Mouse (Mus musculus) midbrain, embryonic 11.5 days (tissue): ENCODE data around the gene Slc5a3. TPM values are rescaled to one million over a fixed set of nuclear protein-coding genes. Genes with fewer than 3 reads are reported as not detected.
A peak's percentile ranks its signal among the peaks of the same experiment; 100 is the strongest.

Source experiments
- ATAC-seq: fragments of 200-750 bp; cut with Nextera tagmentation; 2 replicates; pipeline ENCODE4 v1.8.0; 2017; ENCODE audit warnings: moderate TSS enrichment, moderate library complexity; ENCODE audit not compliant: low FRiP score
- DNase-seq: peaks from one replicate; pipeline ENCODE4 v3.0.0; 2015; ENCODE audit warnings: low spot score; ENCODE audit errors: missing footprints
- H3K27ac ChIP-seq: fragments of 300-500 bp; sonication (generic); 2 replicates; pipeline ENCODE4 v1.5.1; 2014; ENCODE audit warnings: low read depth, low read length
- H3K27me3 ChIP-seq: fragments of 300-500 bp; sonication (generic); 2 replicates; pipeline ENCODE4 v1.6.1; 2014; ENCODE audit warnings: mild to moderate bottlenecking, low read length, moderate library complexity, mixed read lengths; ENCODE audit not compliant: control insufficient read depth, insufficient read depth
- H3K36me3 ChIP-seq: fragments of 300-500 bp; sonication (generic); 2 replicates; pipeline ENCODE4 v1.6.1; 2014; ENCODE audit warnings: mild to moderate bottlenecking, low read length, moderate library complexity, mixed read lengths; ENCODE audit not compliant: control insufficient read depth, insufficient read depth
- H3K4me1 ChIP-seq: fragments of 300-500 bp; sonication (generic); 2 replicates; pipeline ENCODE4 v1.6.1; 2014; ENCODE audit warnings: low read length; ENCODE audit not compliant: control insufficient read depth, insufficient read depth
- H3K4me2 ChIP-seq: fragments of 300-500 bp; sonication (generic); 2 replicates; pipeline ENCODE4 v1.6.1; 2014; ENCODE audit warnings: mild to moderate bottlenecking, moderate library complexity
- H3K4me3 ChIP-seq: fragments of 300-500 bp; sonication (generic); 2 replicates; pipeline ENCODE4 v1.5.1; 2014; ENCODE audit warnings: low read depth, low read length
- H3K9ac ChIP-seq: fragments of 300-500 bp; sonication (generic); 2 replicates; pipeline ENCODE4 v1.6.1; 2014; ENCODE audit warnings: low read length
- H3K9me3 ChIP-seq: fragments of 300-500 bp; sonication (generic); 2 replicates; pipeline ENCODE4 v1.6.1; 2016; ENCODE audit warnings: low read length; ENCODE audit not compliant: control insufficient read depth
- WGBS: fragments of 180-500 bp; shearing (Covaris S2); extraction: QIAGEN DNeasy Blood & Tissue Kit; methylation state at CpG from one replicate; pipeline ENCODE4 v1.1.7; 2014; 5-methylcytosine and 5-hydroxymethylcytosine counted together
- polyA plus RNA-seq: library from polyadenylated mRNA; unstranded; fragments of >200 nt; fragmentation: Nextera tagmentation; extraction: Ambion mirVana; gene quantifications from 2 replicates; pipeline ENCODE4 v1.2.1, GENCODE M21; 2014

Slc5a3 gene
- 11.5 and 13.7 TPM in 2 replicates for polyA plus RNA-seq

GRCm38 (mm10) chr16:92057852-92058643 is at the start of gene Slc5a3, which contains the start of the genes Mrps6 and Gm49711:
Gene Slc5a3, plus strand, starts transcription at chr16:92058322.
Gene Mrps6, plus strand, starts transcription at chr16:92058270.
Gene Gm49711, plus strand, starts transcription at chr16:92058316.
- peaks cover 12% of the 10 kb centered on the region for H3K4me1 ChIP-seq
- peak within 1 kb of the TSS; percentile 89 for H3K4me3 ChIP-seq
- peak within 1 kb of the TSS; percentile 96 for H3K4me2 ChIP-seq
- H3K27me3 ChIP-seq = no peaks in the 10 kb centered on the region
- peak within 1 kb of the TSS; percentile 85 for H3K9ac ChIP-seq
- no peaks in the 10 kb centered on the region; the same call in 1 of the 2 replicates for H3K36me3 ChIP-seq
- peak; percentile 99 for DNase-seq
- H3K9me3 ChIP-seq = no peaks in the 10 kb centered on the region; the same call in none of the 2 replicates
- H3K27ac ChIP-seq = no peak within 1 kb of the TSS; the same call in 1 of the 2 replicates
- ATAC-seq = peak; percentile 96
- under 1% methylated on average over 88 of the region's 99 CpGs for WGBS

- no peaks in the 10 kb centered on the region for H3K27me3 ChIP-seq
- no peak overlapping the region for H3K9ac ChIP-seq
- ATAC-seq = no peak
- H3K36me3 ChIP-seq = no peaks in the 10 kb centered on the region
- H3K9me3 ChIP-seq = no peaks in the 10 kb centered on the region
- no peak for DNase-seq
- 87% methylated on average over 2 of the region's 2 CpGs for WGBS
- no peak overlapping the region for H3K4me3 ChIP-seq
- H3K27ac ChIP-seq = no peak overlapping the region
- H3K4me1 ChIP-seq = no peaks in the 10 kb centered on the region
- H3K4me2 ChIP-seq = no peak overlapping the region
Observed at GRCm38 (mm10) chr16:92009586-92009985, 48.5 kb upstream of the Slc5a3 start.

- ATAC-seq (no peak), DNase-seq (no peak)
- Histone ChIP-seq H3K4me2 (no peak overlapping the region), H3K9me3 (no peaks in the 10 kb centered on the region), H3K27ac (no peak overlapping the region), H3K4me3 (no peak overlapping the region), H3K4me1 (peaks cover 4% of the 10 kb centered on the region), H3K36me3 (no peaks in the 10 kb centered on the region), H3K27me3 (no peaks in the 10 kb centered on the region), H3K9ac (no peak overlapping the region)
- WGBS = 91% methylated on average over 8 of the region's 8 CpGs
Observed at GRCm38 (mm10) chr16:92016792-92017191, 41.3 kb upstream of the Slc5a3 start.

GRCm38 (mm10) chr16:92019141-92020118 is 38.7 kb upstream of the Slc5a3 start:
- DNase-seq = peak; percentile 96
- H3K4me3 ChIP-seq = peak overlapping the region; percentile 24
- peak overlapping the region; percentile 49 for H3K4me2 ChIP-seq
- H3K36me3 ChIP-seq = no peaks in the 10 kb centered on the region
- H3K27me3 ChIP-seq = no peaks in the 10 kb centered on the region
- ATAC-seq = peak; percentile 76
- H3K27ac ChIP-seq = no peak overlapping the region; the same call in 1 of the 2 replicates
- peaks cover 4% of the 10 kb centered on the region for H3K4me1 ChIP-seq
- no peaks in the 10 kb centered on the region for H3K9me3 ChIP-seq
- H3K9ac ChIP-seq = peak overlapping the region; percentile 70
- WGBS = 7% methylated on average over 26 of the region's 26 CpGs

GRCm38 (mm10) chr16:92021656-92022400 is 36.3 kb upstream of the Slc5a3 start:
- no peak overlapping the region for H3K27ac ChIP-seq
- H3K27me3 ChIP-seq = no peaks in the 10 kb centered on the region
- no peaks in the 10 kb centered on the region for H3K36me3 ChIP-seq
- H3K4me1 ChIP-seq = peaks cover 4% of the 10 kb centered on the region
- 86% methylated on average over 12 of the region's 12 CpGs for WGBS
- no peak overlapping the region for H3K9ac ChIP-seq
- ATAC-seq (no peak), DNase-seq (peak; percentile 37)
- no peaks in the 10 kb centered on the region for H3K9me3 ChIP-seq
- H3K4me2 ChIP-seq = no peak overlapping the region
- no peak overlapping the region for H3K4me3 ChIP-seq

- H3K9me3 ChIP-seq = no peaks in the 10 kb centered on the region
- no peak overlapping the region for H3K4me2 ChIP-seq
- H3K4me3 ChIP-seq = no peak overlapping the region
- no peak for DNase-seq
- no peaks in the 10 kb centered on the region for H3K27me3 ChIP-seq
- H3K4me1 ChIP-seq = peaks cover 4% of the 10 kb centered on the region
- H3K27ac ChIP-seq = no peak overlapping the region
- no peak overlapping the region for H3K9ac ChIP-seq
- no peak for ATAC-seq
- no peaks in the 10 kb centered on the region for H3K36me3 ChIP-seq
- WGBS = 78% methylated on average over 20 of the region's 20 CpGs
Observed at GRCm38 (mm10) chr16:92022494-92023283, 35.4 kb upstream of the Slc5a3 start.

- no peak for ATAC-seq
- DNase-seq = peak; percentile 57
- H3K27me3 ChIP-seq = no peaks in the 10 kb centered on the region
- H3K4me2 ChIP-seq = no peak overlapping the region
- H3K9ac ChIP-seq = no peak overlapping the region
- no peak overlapping the region for H3K4me3 ChIP-seq
- 89% methylated on average over 3 of the region's 3 CpGs for WGBS
- no peaks in the 10 kb centered on the region for H3K9me3 ChIP-seq
- H3K27ac ChIP-seq = no peak overlapping the region
- no peaks in the 10 kb centered on the region for H3K4me1 ChIP-seq
- no peaks in the 10 kb centered on the region for H3K36me3 ChIP-seq
Observed at GRCm38 (mm10) chr16:92033286-92033685, 24.8 kb upstream of the Slc5a3 start.

- ATAC-seq (no peak), DNase-seq (peak; percentile 71)
- Histone ChIP-seq H3K27ac (no peak overlapping the region), H3K4me3 (no peak overlapping the region), H3K36me3 (no peaks in the 10 kb centered on the region), H3K9ac (no peak overlapping the region), H3K27me3 (no peaks in the 10 kb centered on the region), H3K4me1 (no peaks in the 10 kb centered on the region), H3K9me3 (no peaks in the 10 kb centered on the region), H3K4me2 (no peak overlapping the region)
- WGBS = 76% methylated on average over 5 of the region's 5 CpGs
Observed at GRCm38 (mm10) chr16:92034676-92035075, 23.4 kb upstream of the Slc5a3 start.
